Mouse (Mus musculus): ENCODE measurements around the gene Ttc5.
"Not testable (repeated sequence)": the region's sequence is repeated elsewhere in the genome, so short reads cannot be mapped to it uniquely, and the experiment has no call there.

Ttc5 gene

GRCm38 (mm10) chr14:50785251-50785637, at the start of gene Ttc5:
TSS of gene Ttc5 (minus strand) at chr14:50785519.
- DNase-seq (ENCODE audit: low spot score), result peak; percentile 88

GRCm38 (mm10) chr14:50834435-50834834, 49.1 kb upstream of the Ttc5 start:
- peak; percentile 12 for DNase-seq (ENCODE audit: low spot score)

GRCm38 (mm10) chr14:50833964-50834363, 48.6 kb upstream of the Ttc5 start:
- DNase-seq (ENCODE audit: low spot score), result peak; percentile 39

- no peak for DNase-seq (ENCODE audit: low spot score)
Measured at GRCm38 (mm10) chr14:50829878-50830277, 44.6 kb upstream of the Ttc5 start.

- DNase-seq (ENCODE audit: low spot score), result no peak
Measured at GRCm38 (mm10) chr14:50826579-50826978, 41.3 kb upstream of the Ttc5 start.

GRCm38 (mm10) chr14:50824219-50824618, 38.9 kb upstream of the Ttc5 start:
- DNase-seq (ENCODE audit: low spot score), result no peak

- DNase-seq (ENCODE audit: low spot score), result no peak
Measured at GRCm38 (mm10) chr14:50823240-50823639, 37.9 kb upstream of the Ttc5 start.

GRCm38 (mm10) chr14:50813060-50813459, 27.7 kb upstream of the Ttc5 start:
- DNase-seq (ENCODE audit: low spot score), result no peak

- DNase-seq (ENCODE audit: low spot score), result peak; percentile 98
Measured at GRCm38 (mm10) chr14:50807487-50808072, 22.3 kb upstream of the Ttc5 start, which contains the start of the genes Ccnb1ip1 and Parp2. TSS of gene Ccnb1ip1 (minus strand) at chr14:50807732. TSS of gene Parp2 (plus strand) at chr14:50807841.

- not testable (repeated sequence) for DNase-seq (ENCODE audit: low spot score)
Measured at GRCm38 (mm10) chr14:50806469-50806868, 21.1 kb upstream of the Ttc5 start.

- no peak for DNase-seq (ENCODE audit: low spot score)
Measured at GRCm38 (mm10) chr14:50804683-50805082, 19.4 kb upstream of the Ttc5 start.

GRCm38 (mm10) chr14:50802843-50803562, 17.7 kb upstream of the Ttc5 start:
- DNase-seq (ENCODE audit: low spot score), result no peak

- DNase-seq (ENCODE audit: low spot score), result no peak
Measured at GRCm38 (mm10) chr14:50802441-50802840, 17.1 kb upstream of the Ttc5 start.

- DNase-seq (ENCODE audit: low spot score), result peak; percentile 53
Measured at GRCm38 (mm10) chr14:50799502-50800259, 14.4 kb upstream of the Ttc5 start.

GRCm38 (mm10) chr14:50798512-50798911, 13.2 kb upstream of the Ttc5 start:
- peak; percentile 11 for DNase-seq (ENCODE audit: low spot score)

GRCm38 (mm10) chr14:50796464-50796863, 11.1 kb upstream of the Ttc5 start:
- no peak for DNase-seq (ENCODE audit: low spot score)

GRCm38 (mm10) chr14:50795965-50796364, 10.6 kb upstream of the Ttc5 start:
- DNase-seq (ENCODE audit: low spot score), result no peak

- DNase-seq (ENCODE audit: low spot score), result no peak
Measured at GRCm38 (mm10) chr14:50795261-50795935, 10.1 kb upstream of the Ttc5 start.

- DNase-seq (ENCODE audit: low spot score), result no peak
Measured at GRCm38 (mm10) chr14:50788157-50788556, 2.8 kb upstream of the Ttc5 start.

GRCm38 (mm10) chr14:50784391-50785250, 698 bp downstream of the Ttc5 start:
- DNase-seq (ENCODE audit: low spot score), result no peak

- DNase-seq (ENCODE audit: low spot score), result no peak
Measured at GRCm38 (mm10) chr14:50782166-50782565, 3.2 kb downstream of the Ttc5 start.

All from lung, postnatal 25 days (tissue).